Mouse (Mus musculus): ENCODE data around the gene Osbpl2.
A peak's percentile ranks its signal among the peaks of the same experiment; 100 is the strongest.

DNA sequence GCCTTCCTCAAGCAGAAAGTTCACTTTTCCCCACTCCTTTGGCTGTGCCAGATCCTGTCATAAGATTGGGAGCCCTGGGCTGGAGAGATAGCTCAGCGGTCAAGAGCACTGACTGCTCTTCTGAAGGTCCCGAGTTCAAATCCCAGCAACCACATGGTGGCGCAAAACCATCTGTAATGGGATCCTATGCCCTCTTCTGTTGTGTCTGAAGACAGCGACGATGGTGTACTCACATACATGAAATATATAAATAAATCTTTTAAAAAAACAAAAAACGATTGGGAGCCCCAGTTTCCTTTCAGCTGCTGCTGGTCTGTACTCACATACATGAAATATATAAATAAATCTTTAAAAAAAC is 65.6 kb downstream of the Osbpl2 start:
- no peak for TF ChIP-seq EP300 (IDR thresholded peaks at IDR 0.05; ENCODE audit: low read length)
- no peak for TF ChIP-seq POLR2A (IDR thresholded peaks at IDR 0.05; ENCODE audit: low read depth, low read length)
- no peak for TF ChIP-seq SIN3A (IDR thresholded peaks at IDR 0.05; ENCODE audit: low read length)
- TF ChIP-seq ZNF384 (IDR thresholded peaks at IDR 0.05; ENCODE audit: low read depth, low read length), result no peak
- peak in 1 of 2 experiments; percentile 75; a peak in 2 of 4 replicates for TF ChIP-seq CTCF (conservative IDR thresholded peaks at IDR 0.05 in 1 of 2, IDR thresholded peaks at IDR 0.05 in 1 of 2; ENCODE audit: low read depth in 2 of 2, low read length in 2 of 2)
- TF ChIP-seq KAT2A (IDR thresholded peaks at IDR 0.05; ENCODE audit: insufficient replicate concordance, low read length), result no peak
- TF ChIP-seq POLR2AphosphoS2 (IDR thresholded peaks at IDR 0.05; ENCODE audit: low read depth, low read length), result no peak
- no peak for TF ChIP-seq MEF2A (IDR thresholded peaks at IDR 0.05; ENCODE audit: borderline replicate concordance, low read depth, low read length)
- TF ChIP-seq ETS1 (conservative IDR thresholded peaks at IDR 0.05; ENCODE audit: low read depth, low read length), result no peak

All from CH12.LX (cell line).